Comparison of ENCODE assay signal across 27 mouse cellular contexts in genomic region chr6:50558877-50559276, GRCm38 (mm10). TPM values are rescaled to one million over a fixed set of nuclear protein-coding genes. Genes with fewer than 3 reads are reported as not detected.
DNase-seq lines count a peak whose midpoint lies in the region; ATAC-seq and TF ChIP-seq lines count a peak whose summit lies in the region.
"Had no signal": no experiment of that assay in that cellular context is flagged by ENCODE, and none has a peak within 500 bp of the region (broad histone marks: within the 10 kb centered on the region; RNA-seq: fewer than 3 reads in every experiment).

No protein-coding gene starts in this region.

- H3K36me3 ChIP-seq in CH12.LX (replicated peaks in 1 of 2; ENCODE audit: control insufficient read depth in 1 of 2, insufficient read depth in 1 of 2, low read length in 1 of 2) (peaks cover 8 to 14% of the 10 kb centered on the region in 2 experiments), macrophage (ENCODE audit: inconsistent target) (no peaks in the 10 kb centered on the region)
- H3K36me3 ChIP-seq in intestine, embryonic 15.5 days, result no peaks in the 10 kb centered on the region; the same call in 1 of the 2 replicates
- H3K36me3 ChIP-seq in midbrain, postnatal 0 days (ENCODE audit: insufficient read depth, low read length), result no peaks in the 10 kb centered on the region
- peaks cover 21% of the 10 kb centered on the region for H3K36me3 ChIP-seq in midbrain, embryonic 10.5 days
- H3K36me3 ChIP-seq: embryonic facial prominence, embryonic 12.5 days had no signal

- H3K9me3 ChIP-seq in CH12.LX (replicated peaks; ENCODE audit: low read length), result no peaks in the 10 kb centered on the region
- no peaks in the 10 kb centered on the region for H3K9me3 ChIP-seq in intestine, embryonic 15.5 days
- H3K9me3 ChIP-seq in midbrain, postnatal 0 days (ENCODE audit: low read length), result no peaks in the 10 kb centered on the region
- H3K9me3 ChIP-seq in midbrain, embryonic 10.5 days (replicated peaks), result no peaks in the 10 kb centered on the region
- H3K9me3 ChIP-seq: embryonic facial prominence, embryonic 12.5 days; embryonic facial prominence, embryonic 15.5 days; G1E; heart, embryonic 12.5 days; heart, embryonic 15.5 days had no signal

- H3K27me3 ChIP-seq in CH12.LX (replicated peaks), result no peaks in the 10 kb centered on the region
- H3K27me3 ChIP-seq in intestine, embryonic 15.5 days (replicated peaks), result no peaks in the 10 kb centered on the region
- H3K27me3 ChIP-seq in midbrain, postnatal 0 days (ENCODE audit: insufficient read depth, low read length), result no peaks in the 10 kb centered on the region
- no peaks in the 10 kb centered on the region for H3K27me3 ChIP-seq in midbrain, embryonic 10.5 days (ENCODE audit: low read depth, poor library complexity, severe bottlenecking)
- H3K27me3 ChIP-seq: embryonic facial prominence, embryonic 12.5 days; embryonic facial prominence, embryonic 15.5 days; heart, embryonic 12.5 days; heart, embryonic 15.5 days had no signal

- DNase-seq in 416B (ENCODE audit: low read depth) (peak; percentile 48), CH12.LX (ENCODE audit: extremely low read depth) (peak; percentile 37)
- no peak for DNase-seq in left cerebral cortex, adult 2 months (ENCODE audit: extremely low spot score in 1 of 2, low spot score in 2 of 2)
- DNase-seq in midbrain, postnatal 0 days (ENCODE audit: low spot score), result no peak
- no peak for DNase-seq in midbrain, embryonic 10.5 days (ENCODE audit: low spot score)
- DNase-seq: adrenal gland, postnatal 10 days; adrenal gland, postnatal 36 days; cerebellum, adult 18-20 months; cerebellum, adult 9-10 months; cerebellum, postnatal 14 days; forebrain, postnatal 0 days; gastrocnemius, adult 2 months; gastrocnemius, postnatal 14 days; heart, adult 18-20 months; heart, postnatal 10 days; heart, postnatal 36 days had no signal

- ATAC-seq in megakaryocyte progenitor cell, adult 5-6 weeks (replicated peaks; ENCODE audit: poor library complexity), result 0 out of 2 replicates have a peak, but pooled peaks have one; percentile 32
- ATAC-seq in intestine, embryonic 15.5 days, result no peak
- ATAC-seq in midbrain, postnatal 0 days (ENCODE audit: low FRiP score), result no peak
- ATAC-seq: forebrain, embryonic 14.5 days; forebrain, postnatal 0 days; hindbrain, postnatal 0 days had no signal

- no peaks in the 10 kb centered on the region for H3K79me2 ChIP-seq in CH12.LX (replicated peaks; ENCODE audit: control insufficient read depth, extremely low read depth, insufficient read depth, poor library complexity, severe bottlenecking)
- no peaks in the 10 kb centered on the region for H3K79me2 ChIP-seq in macrophage (ENCODE audit: inconsistent target)

- TF ChIP-seq EP300 in CH12.LX (IDR thresholded peaks at IDR 0.05; ENCODE audit: low read length), result no peak

- no peak for TF ChIP-seq CTCF in CH12.LX (conservative IDR thresholded peaks at IDR 0.05 in 1 of 2, IDR thresholded peaks at IDR 0.05 in 1 of 2; ENCODE audit: low read depth in 2 of 2, low read length in 2 of 2)
- TF ChIP-seq CTCF in left cerebral cortex, adult 2 months (IDR thresholded peaks at IDR 0.05), result no peak
- no peak for TF ChIP-seq CTCF in midbrain, postnatal 0 days (IDR thresholded peaks at IDR 0.05)

- H3K4me3 ChIP-seq in CH12.LX (replicated peaks in 1 of 3; ENCODE audit: low read depth in 2 of 3, low read length in 2 of 3, poor library complexity in 1 of 3) (no peak overlapping the region), macrophage (ENCODE audit: inconsistent target) (no peak overlapping the region)
- H3K4me3 ChIP-seq in intestine, embryonic 15.5 days (replicated peaks), result no peak overlapping the region
- H3K4me3 ChIP-seq in left cerebral cortex, adult 2 months, result no peak overlapping the region
- H3K4me3 ChIP-seq in midbrain, postnatal 0 days (ENCODE audit: low read depth, low read length), result no peak overlapping the region
- H3K4me3 ChIP-seq in midbrain, embryonic 10.5 days, result no peak overlapping the region
- H3K4me3 ChIP-seq: embryonic facial prominence, embryonic 12.5 days; embryonic facial prominence, embryonic 15.5 days; gastrocnemius, adult 2 months; heart, embryonic 12.5 days; heart, embryonic 15.5 days had no signal

- H3K4me2 ChIP-seq in CH12.LX (ENCODE audit: insufficient read depth, low read depth, poor library complexity, severe bottlenecking), result no peak overlapping the region
- no peak overlapping the region for H3K4me2 ChIP-seq in intestine, embryonic 15.5 days (replicated peaks)
- no peak overlapping the region for H3K4me2 ChIP-seq in midbrain, postnatal 0 days (ENCODE audit: low read depth, low read length, poor library complexity, severe bottlenecking)
- H3K4me2 ChIP-seq: embryonic facial prominence, embryonic 12.5 days; embryonic facial prominence, embryonic 15.5 days; heart, embryonic 12.5 days; heart, embryonic 15.5 days; hindbrain, embryonic 14.5 days had no signal

- no peak for TF ChIP-seq POLR2A in CH12.LX (IDR thresholded peaks at IDR 0.05; ENCODE audit: low read depth, low read length)

- in situ Hi-C loops in CH12.LX (cut with MboI; ENCODE audit: low pct_ligation_motif_present, low pct_unique_long_range_greater_than_20kb, low sequenced_read_pairs), result no loop called here

- no peak for TF ChIP-seq RAD21 in CH12.LX (IDR thresholded peaks at IDR 0.05; ENCODE audit: low read depth, low read length)

- intact Hi-C loops in left cerebral cortex, adult 2 months (cut with DNase I), result no loop called here

- H3K27ac ChIP-seq in CH12.LX (ENCODE audit: insufficient read depth, low read depth) (no peak overlapping the region), macrophage (peak overlapping the region; percentile 25)
- no peak overlapping the region for H3K27ac ChIP-seq in intestine, embryonic 15.5 days
- H3K27ac ChIP-seq in left cerebral cortex, adult 2 months, result no peak overlapping the region
- no peak overlapping the region for H3K27ac ChIP-seq in midbrain, postnatal 0 days (ENCODE audit: low read depth, low read length)
- no peak overlapping the region for H3K27ac ChIP-seq in midbrain, embryonic 10.5 days (replicated peaks)
- H3K27ac ChIP-seq: embryonic facial prominence, embryonic 12.5 days; embryonic facial prominence, embryonic 15.5 days; gastrocnemius, adult 2 months; heart, embryonic 15.5 days; hindbrain, embryonic 14.5 days; hindbrain, postnatal 0 days had no signal

- dilution Hi-C loops in CH12.LX (cut with MboI; ENCODE audit: extremely low pct_ligation_motif_present, extremely low pct_unique_long_range_greater_than_20kb, low sequenced_read_pairs), result no loop called here

- 17% methylated on average over 4 of the region's 4 CpGs for WGBS in macrophage (ENCODE audit: missing documents)
- WGBS in intestine, embryonic 15.5 days, result 80% methylated on average over 4 of the region's 4 CpGs
- 86% methylated on average over 4 of the region's 4 CpGs for WGBS in midbrain, postnatal 0 days
- 87% methylated on average over 4 of the region's 4 CpGs for WGBS in midbrain, embryonic 10.5 days

- H3K4me1 ChIP-seq in CH12.LX (ENCODE audit: control insufficient read depth in 1 of 2, insufficient read depth in 2 of 2), result peaks cover 12 to 47% of the 10 kb centered on the region in 2 experiments
- H3K4me1 ChIP-seq in intestine, embryonic 15.5 days (replicated peaks), result no peaks in the 10 kb centered on the region
- H3K4me1 ChIP-seq in midbrain, postnatal 0 days (ENCODE audit: insufficient read depth, low read length), result no peaks in the 10 kb centered on the region
- H3K4me1 ChIP-seq in midbrain, embryonic 10.5 days, result no peaks in the 10 kb centered on the region
- H3K4me1 ChIP-seq: embryonic facial prominence, embryonic 12.5 days; embryonic facial prominence, embryonic 15.5 days; heart, embryonic 15.5 days had no signal

- H3K9ac ChIP-seq in CH12.LX (ENCODE audit: insufficient read depth, low read depth), result no peak overlapping the region
- no peak overlapping the region for H3K9ac ChIP-seq in intestine, embryonic 15.5 days
- no peak overlapping the region for H3K9ac ChIP-seq in midbrain, postnatal 0 days (replicated peaks; ENCODE audit: low read length, poor library complexity, severe bottlenecking)
- H3K9ac ChIP-seq: embryonic facial prominence, embryonic 12.5 days; embryonic facial prominence, embryonic 15.5 days; forebrain, postnatal 0 days; heart, embryonic 12.5 days; heart, embryonic 15.5 days; hindbrain, embryonic 14.5 days had no signal

RNA-seq across cellular contexts. Expression of gene Cycs, which starts 7.5 kb away (rescaled TPM):
- total RNA-seq in CH12.LX (2012; rRNA removed) (44.6 and 78.9 TPM in 2 replicates), CH12.LX (2014; rRNA removed) (122 and 137 TPM in 2 replicates)
- polyA plus RNA-seq in CH12.LX (2012; ENCODE audit: insufficient read length, low read depth) (23.0 and 34.2 TPM in 2 replicates), macrophage (2018) (21.5 to 68.4 TPM (median 62.2 TPM) in 3 replicates)
- total RNA-seq in macrophage (2018; cell fraction: chromatin; rRNA removed), result 10 to 100 TPM in 24 of 26 experiments, 1 to 10 TPM in 2; 6.7 to 62.4 (median 31.4) TPM
- total RNA-seq in macrophage (2018; cell fraction: cytosol; rRNA removed), result 10 to 100 TPM; 19.2 to 63.2 (median 39.1) TPM
- 10 to 100 TPM in 25 of 26 experiments, 1 to 10 TPM in 1; 9.3 to 63.4 (median 40.1) TPM for total RNA-seq in macrophage (2018; cell fraction: nucleus; rRNA removed)
- 111 and 140 TPM in 2 replicates for total RNA-seq in megakaryocyte progenitor cell, adult 5-6 weeks (2015)
- total RNA-seq in megakaryocyte progenitor cell, adult 5-6 weeks (2017), result 135 and 142 TPM in 2 replicates
- 88.6 and 94.9 TPM in 2 replicates for polyA plus RNA-seq in intestine, embryonic 15.5 days (2015; fragmentation: Nextera tagmentation; extraction: Ambion mirVana)
- total RNA-seq in left cerebral cortex, adult 2 months (2021), result 10 to 100 TPM; 45.1 to 48.0 TPM
- total RNA-seq in midbrain, postnatal 0 days (2014; rRNA removed), result 37.0 and 46.2 TPM in 2 replicates
- 82.3 and 83.3 TPM in 2 replicates for polyA plus RNA-seq in midbrain, postnatal 0 days (2015; fragmentation: Nextera tagmentation; extraction: Ambion mirVana)
- polyA plus RNA-seq in midbrain, embryonic 10.5 days (2016; fragmentation: Nextera tagmentation; extraction: Ambion mirVana), result 74.6 and 83.3 TPM in 2 replicates

RNA-seq across cellular contexts. Expression of gene 4921507P07Rik, which starts 37.6 kb away (rescaled TPM):
- total RNA-seq in CH12.LX (2012; rRNA removed) (not detected in 2 replicates), CH12.LX (2014; rRNA removed) (not detected in 2 replicates)
- polyA plus RNA-seq in CH12.LX (2012; ENCODE audit: insufficient read length, low read depth) (0.13 and 0.14 TPM in 2 replicates), macrophage (2018) (not detected in 3 replicates)
- not detected for total RNA-seq in macrophage (2018; cell fraction: chromatin; rRNA removed)
- total RNA-seq in macrophage (2018; cell fraction: cytosol; rRNA removed), result under 1 TPM in 3 of 26 experiments, not detected in 23; 0.04 to 0.09 (median 0.06) TPM
- not detected for total RNA-seq in macrophage (2018; cell fraction: nucleus; rRNA removed)
- total RNA-seq in megakaryocyte progenitor cell, adult 5-6 weeks (2015), result 4.7 and 5.5 TPM in 2 replicates
- total RNA-seq in megakaryocyte progenitor cell, adult 5-6 weeks (2017), result 0.87 and 1.4 TPM in 2 replicates
- polyA plus RNA-seq in intestine, embryonic 15.5 days (2015; fragmentation: Nextera tagmentation; extraction: Ambion mirVana), result 0.72 and 0.77 TPM in 2 replicates
- total RNA-seq in left cerebral cortex, adult 2 months (2021), result under 1 TPM; 0.42 to 0.57 TPM
- total RNA-seq in midbrain, postnatal 0 days (2014; rRNA removed), result 3.3 and 5.1 TPM in 2 replicates
- polyA plus RNA-seq in midbrain, postnatal 0 days (2015; fragmentation: Nextera tagmentation; extraction: Ambion mirVana), result 3.6 and 4.4 TPM in 2 replicates
- polyA plus RNA-seq in midbrain, embryonic 10.5 days (2016; fragmentation: Nextera tagmentation; extraction: Ambion mirVana), result 0.49 and 0.63 TPM in 2 replicates
- polyA plus RNA-seq: G1E had no signal

Comparison
In these comparisons a context has a peak if more than half of its experiments do, and no peak if none do; other contexts are left out.
1. DNase-seq: peak in 416B (single experiment) and CH12.LX (single experiment); none in left cerebral cortex, adult 2 months (0 of 2), midbrain, postnatal 0 days (single experiment) and midbrain, embryonic 10.5 days (single experiment).